Mouse (Mus musculus) stomach, postnatal 0 days (tissue): Measurements from ENCODE around the gene Atp5f1. TPM values are rescaled to one million over a fixed set of nuclear protein-coding genes. Genes with fewer than 3 reads are reported as not detected.
A peak's percentile ranks its signal among the peaks of the same experiment; 100 is the strongest.
"Not testable (repeated sequence)": the region's sequence is repeated elsewhere in the genome, so short reads cannot be mapped to it uniquely, and the experiment has no call there.

ENCODE experiments used
- ATAC-seq: fragments of 200-750 bp; cut with Nextera tagmentation; 2 replicates; pipeline ENCODE4 v1.8.0; 2017; ENCODE audit not compliant: low FRiP score, low TSS enrichment
- DNase-seq: peaks from one replicate; pipeline ENCODE4 v3.0.0-alpha.2; 2016; ENCODE audit warnings: low spot score
- H3K27ac ChIP-seq: fragments of 300-500 bp; sonication (generic); replicated peaks from 2 replicates; pipeline ENCODE4 v1.5.1; 2014; ENCODE audit warnings: mild to moderate bottlenecking, control low read depth
- H3K27me3 ChIP-seq: fragments of 300-500 bp; sonication (generic); 2 replicates; pipeline ENCODE4 v1.6.1; 2014; ENCODE audit warnings: low read length; ENCODE audit not compliant: control insufficient read depth, insufficient read depth
- H3K36me3 ChIP-seq: fragments of 300-500 bp; sonication (generic); 2 replicates; pipeline ENCODE4 v1.6.1; 2014; ENCODE audit warnings: low read length, mixed read lengths; ENCODE audit not compliant: control insufficient read depth, insufficient read depth
- H3K4me1 ChIP-seq: fragments of 300-500 bp; sonication (generic); replicated peaks from 2 replicates; pipeline ENCODE4 v1.6.1; 2014; ENCODE audit warnings: antibody characterized with exemption; ENCODE audit not compliant: control insufficient read depth, insufficient read depth
- H3K4me2 ChIP-seq: fragments of 300-500 bp; sonication (generic); replicated peaks from 2 replicates; pipeline ENCODE4 v1.6.1; 2014; ENCODE audit warnings: low read depth, mild to moderate bottlenecking, control low read depth, moderate library complexity
- H3K4me3 ChIP-seq: fragments of 300-500 bp; sonication (generic); 2 replicates; pipeline ENCODE4 v1.5.1; 2014; ENCODE audit warnings: low read depth, low read length, control low read depth
- H3K9ac ChIP-seq: fragments of 300-500 bp; sonication (generic); 2 replicates; pipeline ENCODE4 v1.6.1; 2014; ENCODE audit warnings: mild to moderate bottlenecking, low read length, control low read depth, mixed read lengths
- H3K9me3 ChIP-seq: fragments of 300-500 bp; sonication (generic); 2 replicates; pipeline ENCODE4 v1.6.1; 2016; ENCODE audit warnings: low read length; ENCODE audit not compliant: control insufficient read depth
- CTCF ChIP-seq: IDR thresholded peaks from 2 replicates; pipeline ENCODE4 v1.5.1; 2016; ENCODE audit warnings: antibody characterized with exemption, low read depth, mild to moderate bottlenecking, moderate library complexity
- EP300 ChIP-seq: optimal IDR thresholded peaks from 2 replicates; pipeline ENCODE3; 2016; ENCODE audit warnings: antibody characterized with exemption
- WGBS: fragments of 180-500 bp; shearing (Covaris S2); extraction: QIAGEN DNeasy Blood & Tissue Kit; methylation state at CpG from one replicate; pipeline ENCODE4 v1.1.7; 2014; 5-methylcytosine and 5-hydroxymethylcytosine counted together
- polyA plus RNA-seq: library from polyadenylated mRNA; unstranded; fragments of >200 nt; fragmentation: Nextera tagmentation; extraction: Ambion mirVana; gene quantifications from 2 replicates; pipeline ENCODE4 v1.2.1, GENCODE M21; 2015

Gene Atp5f1
- polyA plus RNA-seq, 1 experiment from 2014 or later: 406 TPM

GRCm38 (mm10) chr3:105991653-105992283 lies 31.9 kb upstream of the Atp5f1 start:
- Histone ChIP-seq H3K4me3 (no peak overlapping the region), H3K4me1 (no peaks in the 10 kb centered on the region), H3K27me3 (no peaks in the 10 kb centered on the region), H3K4me2 (no peak overlapping the region), H3K36me3 (no peaks in the 10 kb centered on the region), H3K9me3 (no peaks in the 10 kb centered on the region), H3K27ac (no peak overlapping the region), H3K9ac (no peak overlapping the region)
- ATAC-seq (no peak), DNase-seq (peak; percentile 42)
- no peak for TF ChIP-seq EP300
- peak; percentile 84 for TF ChIP-seq CTCF
- 26% methylated on average over 4 of the region's 4 CpGs for WGBS

GRCm38 (mm10) chr3:105989611-105990010 lies 29.7 kb upstream of the Atp5f1 start:
- DNase-seq, H3K36me3 ChIP-seq, H3K9me3 ChIP-seq, H3K27me3 ChIP-seq, H3K4me1 ChIP-seq, H3K4me3 ChIP-seq, H3K4me2 ChIP-seq, ATAC-seq, H3K27ac ChIP-seq, H3K9ac ChIP-seq: not testable (repeated sequence)
- 53% methylated on average over 5 of the region's 5 CpGs for WGBS

- Histone ChIP-seq H3K4me3 (no peak overlapping the region), H3K4me1 (no peaks in the 10 kb centered on the region), H3K27ac (no peak overlapping the region), H3K27me3 (no peaks in the 10 kb centered on the region), H3K9me3 (no peaks in the 10 kb centered on the region), H3K9ac (no peak overlapping the region), H3K36me3 (0 out of 2 replicates have a peak, but pooled peaks cover under 1% of the 10 kb centered on the region), H3K4me2 (no peak overlapping the region)
- no peak for TF ChIP-seq CTCF
- no peak for TF ChIP-seq EP300
- no peak for ATAC-seq
- WGBS: 79% methylated on average over 2 of the region's 2 CpGs
- no peak for DNase-seq
Measured at GRCm38 (mm10) chr3:105974174-105974573, 14.3 kb upstream of the Atp5f1 start.

- no peaks in the 10 kb centered on the region for H3K4me1 ChIP-seq
- no peaks in the 10 kb centered on the region for H3K27me3 ChIP-seq
- H3K36me3 ChIP-seq: peaks cover 4% of the 10 kb centered on the region; the same call in 1 of the 2 replicates
- H3K4me3 ChIP-seq: no peak within 1 kb of the TSS
- H3K9ac ChIP-seq: no peak within 1 kb of the TSS
- no peak within 1 kb of the TSS for H3K27ac ChIP-seq
- TF ChIP-seq EP300: no peak
- no peak for TF ChIP-seq CTCF
- ATAC-seq (no peak), DNase-seq (no peak)
- H3K9me3 ChIP-seq: no peaks in the 10 kb centered on the region
- H3K4me2 ChIP-seq: no peak within 1 kb of the TSS
- 66% methylated on average over 3 of the region's 3 CpGs for whole genome bisulfite sequencing
Measured at GRCm38 (mm10) chr3:105973411-105973810, 13.5 kb upstream of the Atp5f1 start, which contains the start of gene Ovgp1. TSS of gene Ovgp1 (plus strand) at chr3:105973711.

GRCm38 (mm10) chr3:105971831-105972446 lies 12.0 kb upstream of the Atp5f1 start:
- Histone ChIP-seq H3K36me3 (peaks cover 15% of the 10 kb centered on the region; the same call in 1 of the 2 replicates), H3K9ac (no peak overlapping the region), H3K27me3 (no peaks in the 10 kb centered on the region), H3K4me2 (no peak overlapping the region), H3K4me1 (no peaks in the 10 kb centered on the region), H3K9me3 (no peaks in the 10 kb centered on the region), H3K4me3 (no peak overlapping the region), H3K27ac (no peak overlapping the region)
- WGBS: 82% methylated on average over 5 of the region's 5 CpGs
- ATAC-seq (no peak), DNase-seq (no peak)
- TF ChIP-seq CTCF (no peak), EP300 (no peak)

GRCm38 (mm10) chr3:105960700-105961099 lies 801 bp upstream of the Atp5f1 start:
- TF ChIP-seq EP300 (no peak), CTCF (peak; percentile 59)

More at GRCm38 (mm10) chr3:105960700-105961099, 801 bp upstream of the Atp5f1 start:
- H3K9me3 ChIP-seq: no peaks in the 10 kb centered on the region
- no peak overlapping the region for H3K27ac ChIP-seq
- no peaks in the 10 kb centered on the region for H3K27me3 ChIP-seq
- peaks cover 9% of the 10 kb centered on the region for H3K36me3 ChIP-seq
- DNase-seq: no peak
- peaks cover 7% of the 10 kb centered on the region; the same call in 1 of the 2 replicates for H3K4me1 ChIP-seq
- H3K4me3 ChIP-seq: no peak overlapping the region
- H3K4me2 ChIP-seq: no peak overlapping the region
- no peak overlapping the region for H3K9ac ChIP-seq
- 96% methylated on average over 2 of the region's 2 CpGs for WGBS
- ATAC-seq: no peak
